10 mouse cellular contexts compared by ENCODE assay signal in genomic region chr2:50942741-50943140, GRCm38 (mm10).
DNase-seq lines count a peak whose midpoint lies in the region; ATAC-seq and TF ChIP-seq lines count a peak whose summit lies in the region.
"Had no signal": no experiment of that assay in that cellular context is flagged by ENCODE, and none has a peak within 500 bp of the region (broad histone marks: within the 10 kb centered on the region; RNA-seq: fewer than 3 reads in every experiment).

No protein-coding gene starts in this region.

- H3K4me1 ChIP-seq in kidney, postnatal 0 days (replicated peaks; ENCODE audit: insufficient read depth, low read length) = 0 out of 2 replicates have a peak, but pooled peaks cover 4% of the 10 kb centered on the region
- peaks cover 20% of the 10 kb centered on the region for H3K4me1 ChIP-seq in embryonic facial prominence, embryonic 12.5 days
- peaks cover 30% of the 10 kb centered on the region for H3K4me1 ChIP-seq in limb, embryonic 13.5 days
- H3K4me1 ChIP-seq: stomach, embryonic 15.5 days had no signal

- H3K4me2 ChIP-seq in kidney, postnatal 0 days (ENCODE audit: low read length) = peak overlapping the region; percentile 25; the same call in 1 of the 2 replicates
- peak overlapping the region; percentile 28; the same call in 1 of the 2 replicates for H3K4me2 ChIP-seq in embryonic facial prominence, embryonic 12.5 days (replicated peaks)
- peak overlapping the region; percentile 45 for H3K4me2 ChIP-seq in limb, embryonic 13.5 days (replicated peaks)
- H3K4me2 ChIP-seq: stomach, embryonic 15.5 days had no signal

- H3K9ac ChIP-seq in kidney, postnatal 0 days (ENCODE audit: low read depth, low read length) = no peak overlapping the region
- no peak overlapping the region for H3K9ac ChIP-seq in embryonic facial prominence, embryonic 12.5 days
- no peak overlapping the region for H3K9ac ChIP-seq in limb, embryonic 13.5 days
- H3K9ac ChIP-seq: stomach, embryonic 15.5 days had no signal

- no peaks in the 10 kb centered on the region for H3K9me3 ChIP-seq in kidney, postnatal 0 days (replicated peaks; ENCODE audit: low read length)
- H3K9me3 ChIP-seq in embryonic facial prominence, embryonic 12.5 days = no peaks in the 10 kb centered on the region
- no peaks in the 10 kb centered on the region for H3K9me3 ChIP-seq in limb, embryonic 13.5 days
- H3K9me3 ChIP-seq: stomach, embryonic 15.5 days had no signal

- no peak for DNase-seq in kidney, postnatal 0 days (ENCODE audit: low spot score)
- DNase-seq in kidney, postnatal 25 days = no peak
- DNase-seq in gastrocnemius, postnatal 10 days = peak; percentile 59
- no peak for DNase-seq in spleen, postnatal 4 days (ENCODE audit: low spot score in 2 of 2)
- DNase-seq in adipocyte (ENCODE audit: low spot score) = no peak

- no peak overlapping the region for H3K4me3 ChIP-seq in kidney, postnatal 0 days (replicated peaks; ENCODE audit: low read depth, low read length)
- no peak overlapping the region for H3K4me3 ChIP-seq in embryonic facial prominence, embryonic 12.5 days
- no peak overlapping the region for H3K4me3 ChIP-seq in limb, embryonic 13.5 days
- H3K4me3 ChIP-seq: stomach, embryonic 15.5 days had no signal

- no peak overlapping the region for H3K27ac ChIP-seq in kidney, postnatal 0 days
- peak overlapping the region; percentile 14; the same call in 1 of the 2 replicates for H3K27ac ChIP-seq in embryonic facial prominence, embryonic 12.5 days
- no peak overlapping the region; the same call in 1 of the 2 replicates for H3K27ac ChIP-seq in limb, embryonic 13.5 days
- H3K27ac ChIP-seq: macrophage; stomach, embryonic 15.5 days had no signal

- WGBS in kidney, postnatal 0 days = 71% methylated on average over 11 of the region's 11 CpGs
- 62% methylated on average over 11 of the region's 11 CpGs for WGBS in embryonic facial prominence, embryonic 12.5 days
- 60% methylated on average over 11 of the region's 11 CpGs for WGBS in limb, embryonic 13.5 days

- ATAC-seq in kidney, postnatal 0 days (replicated peaks; ENCODE audit: low FRiP score, low read depth) = no peak
- no peak for ATAC-seq in embryonic facial prominence, embryonic 12.5 days (ENCODE audit: insufficient number of reproducible peaks, insufficient read depth, low FRiP score, low TSS enrichment)
- ATAC-seq in limb, embryonic 13.5 days (ENCODE audit: low FRiP score, low read depth) = no peak
- ATAC-seq: forebrain, embryonic 14.5 days had no signal

- no peak for TF ChIP-seq CTCF in kidney, postnatal 0 days (IDR thresholded peaks at IDR 0.05; ENCODE audit: low read depth)

- H3K27me3 ChIP-seq in kidney, postnatal 0 days (ENCODE audit: insufficient read depth, low read length) = no peaks in the 10 kb centered on the region
- H3K27me3 ChIP-seq in embryonic facial prominence, embryonic 12.5 days = no peaks in the 10 kb centered on the region
- no peaks in the 10 kb centered on the region for H3K27me3 ChIP-seq in limb, embryonic 13.5 days
- H3K27me3 ChIP-seq: stomach, embryonic 15.5 days had no signal

- no peaks in the 10 kb centered on the region for H3K36me3 ChIP-seq in kidney, postnatal 0 days (ENCODE audit: insufficient read depth, low read length)
- H3K36me3 ChIP-seq in embryonic facial prominence, embryonic 12.5 days = no peaks in the 10 kb centered on the region
- H3K36me3 ChIP-seq in limb, embryonic 13.5 days = no peaks in the 10 kb centered on the region
- H3K36me3 ChIP-seq: stomach, embryonic 15.5 days had no signal
